Mouse (Mus musculus) E14TG2a.4 (cell line): Measurements from ENCODE around the gene Adcy3.

Experiments
- H3K27me3 ChIP-seq: 2 replicates; pipeline ENCODE4 v1.6.1; 2014; ENCODE audit warnings: low read length, control low read depth; ENCODE audit not compliant: insufficient read depth
- H3K36me3 ChIP-seq: 2 replicates; pipeline ENCODE4 v1.6.1; 2014; ENCODE audit warnings: low read length, control low read depth; ENCODE audit not compliant: insufficient read depth
- H3K4me1 ChIP-seq: replicated peaks from 2 replicates; pipeline ENCODE4 v1.6.1; 2014; ENCODE audit warnings: low read depth, low read length, control low read depth
- H3K4me3 ChIP-seq: replicated peaks from 2 replicates; pipeline ENCODE4 v1.5.1; 2014; ENCODE audit warnings: mild to moderate bottlenecking, low read length
- H3K9me3 ChIP-seq: 2 replicates; pipeline ENCODE4 v1.6.1; 2014; ENCODE audit warnings: low read length, control low read depth
- CTCF ChIP-seq: conservative IDR thresholded peaks from 2 replicates; pipeline ENCODE4 v1.5.1; 2014; ENCODE audit warnings: low read length
- NANOG ChIP-seq: IDR thresholded peaks from 2 replicates; pipeline ENCODE4 v1.6.1; 2014; ENCODE audit warnings: borderline replicate concordance, low read length, mixed read lengths
- POU5F1 ChIP-seq: IDR thresholded peaks from 2 replicates; pipeline ENCODE4 v1.6.1; 2014; ENCODE audit warnings: low read length, borderline replicate concordance

Adcy3 gene

GRCm38 (mm10) chr12:4243805-4244204, 110.9 kb downstream of the Adcy3 start:
- Histone ChIP-seq H3K4me1 (peaks cover 38% of the 10 kb centered on the region), H3K36me3 (peaks cover 10% of the 10 kb centered on the region), H3K27me3 (no peaks in the 10 kb centered on the region), H3K4me3 (no peak overlapping the region), H3K9me3 (no peaks in the 10 kb centered on the region)
- TF ChIP-seq CTCF (no peak), POU5F1 (no peak), NANOG (no peak)

GRCm38 (mm10) chr12:4245742-4246141, 112.8 kb downstream of the Adcy3 start:
- Histone ChIP-seq H3K4me3 (0 out of 2 replicates have a peak overlapping the region, but pooled peaks have one; percentile 17), H3K36me3 (peaks cover 7% of the 10 kb centered on the region; the same call in 1 of the 2 replicates), H3K4me1 (peaks cover 37% of the 10 kb centered on the region), H3K9me3 (no peaks in the 10 kb centered on the region), H3K27me3 (no peaks in the 10 kb centered on the region)
- TF ChIP-seq NANOG (no peak), CTCF (no peak), POU5F1 (no peak)

- Histone ChIP-seq H3K36me3 (peaks cover 18% of the 10 kb centered on the region; the same call in 1 of the 2 replicates), H3K4me1 (peaks cover 43% of the 10 kb centered on the region), H3K27me3 (no peaks in the 10 kb centered on the region), H3K9me3 (no peaks in the 10 kb centered on the region), H3K4me3 (no peak overlapping the region)
- TF ChIP-seq POU5F1 (no peak), NANOG (no peak), CTCF (no peak)
These were observed 116.9 kb downstream of the Adcy3 start for GRCm38 (mm10) chr12:4249786-4250185.

- H3K27me3 ChIP-seq, result no peaks in the 10 kb centered on the region
- TF ChIP-seq POU5F1, result no peak
- TF ChIP-seq NANOG, result no peak
- no peak for TF ChIP-seq CTCF
- no peaks in the 10 kb centered on the region for H3K9me3 ChIP-seq
- peaks cover 18% of the 10 kb centered on the region; the same call in 1 of the 2 replicates for H3K36me3 ChIP-seq
- H3K4me1 ChIP-seq, result peaks cover 21% of the 10 kb centered on the region
- H3K4me3 ChIP-seq, result no peak overlapping the region
These were observed 120.1 kb downstream of the Adcy3 start for GRCm38 (mm10) chr12:4252742-4253655.
